Mouse (Mus musculus) spleen, adult 10 weeks (tissue): ENCODE measurements around the gene Tbx18. TPM values are rescaled to one million over a fixed set of nuclear protein-coding genes. Genes with fewer than 3 reads are reported as not detected.

ENCODE experiments used
- polyA plus RNA-seq: library from polyadenylated mRNA; stranded (reverse); fragments of 350-450 nt; fragmentation: Illumina TruSeq; extraction: RNeasy Lipid Tissue Mini Kit (QIAGEN cat#74804); gene quantifications from one replicate; pipeline ENCODE4 v1.2.3, GENCODE M21; 2015; ENCODE audit warnings: low replicate concordance; ENCODE audit not compliant: insufficient read depth

Tbx18 gene
- not detected for polyA plus RNA-seq

DNA sequence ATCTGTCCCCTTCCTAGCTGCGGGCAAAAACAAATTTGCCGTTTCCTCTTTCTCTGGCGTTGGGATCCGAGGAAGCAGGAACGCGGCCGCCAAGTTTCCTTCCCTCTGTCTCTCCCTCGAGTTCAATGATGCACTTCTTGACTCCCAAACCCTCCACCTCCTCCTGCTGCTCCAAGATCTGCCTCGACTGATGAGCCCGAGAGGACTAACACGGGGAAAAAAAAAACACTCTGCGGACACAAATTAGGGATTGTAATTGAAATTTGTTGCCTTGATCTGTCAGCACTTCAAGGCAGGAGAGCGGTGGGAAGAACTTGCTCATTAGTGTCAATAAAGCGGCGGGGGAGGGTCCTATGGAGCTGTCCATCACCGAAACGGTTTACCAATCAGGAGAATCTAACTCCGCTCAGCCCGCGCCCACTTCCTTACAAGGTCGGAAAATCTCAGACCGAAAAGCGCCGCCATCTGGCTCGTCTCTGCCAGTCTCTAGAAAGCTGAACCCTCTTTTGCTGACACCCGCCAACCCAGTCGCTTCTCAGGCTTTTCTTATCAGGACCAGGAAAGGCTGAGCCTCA lies at the start of gene Tbx18:
Gene Tbx18 (minus strand): TSS at position 300 of the 575 bp plus-strand sequence.

